Mouse (Mus musculus): ENCODE data around the gene Mon2.

DNA sequence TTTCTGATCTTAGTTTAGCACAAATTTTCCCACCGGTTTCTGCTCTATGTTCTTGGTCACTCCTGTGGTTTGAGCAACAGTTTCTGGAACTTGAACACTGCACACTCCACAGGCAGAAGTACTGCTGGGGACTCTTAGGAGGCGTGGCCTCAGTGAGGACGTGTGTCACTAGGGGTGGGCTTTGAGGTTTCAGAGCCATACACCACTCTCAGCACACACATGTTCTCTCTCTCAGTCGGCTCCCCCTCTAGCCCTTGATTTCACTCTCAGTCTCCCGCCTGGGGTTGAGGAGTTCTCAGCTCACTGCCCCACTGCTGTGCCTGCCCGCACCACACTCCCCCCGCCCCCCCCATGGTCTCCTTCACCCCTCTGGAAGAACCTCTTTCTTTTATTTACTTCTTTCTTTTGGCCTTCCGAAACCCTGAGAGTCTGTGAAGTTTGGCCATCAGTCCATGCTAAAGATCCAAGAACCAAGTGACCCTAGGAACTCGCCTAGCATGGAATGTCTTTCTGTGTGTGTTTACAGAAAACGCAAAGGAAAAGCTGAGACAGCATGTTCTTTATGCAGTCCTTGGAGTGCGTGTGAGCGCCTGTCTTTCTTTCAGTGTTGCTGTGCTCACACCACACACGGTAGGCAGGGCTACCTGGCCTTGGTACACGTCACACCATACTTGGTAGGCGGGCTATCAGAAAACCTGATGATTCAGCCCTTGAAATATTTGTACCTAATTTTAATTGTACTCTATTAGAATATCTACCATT, 71.6 kb downstream of the Mon2 start:
- TF ChIP-seq POLR2A (IDR thresholded peaks at IDR 0.05; ENCODE audit: control insufficient read depth in 1 of 2, insufficient read depth in 1 of 2, low read depth in 1 of 2, low read length in 2 of 2, poor library complexity in 1 of 2) (no peak), CTCF (IDR thresholded peaks at IDR 0.05 in 2 of 3, conservative IDR thresholded peaks at IDR 0.05 in 1 of 3; ENCODE audit: control insufficient read depth in 1 of 3, insufficient read depth in 1 of 3, low read depth in 2 of 3, low read length in 3 of 3, poor library complexity in 1 of 3, severe bottlenecking in 1 of 3) (no peak), ZNF384 (IDR thresholded peaks at IDR 0.05; ENCODE audit: low read depth, low read length) (no peak), TBP (IDR thresholded peaks at IDR 0.05; ENCODE audit: low read depth, low read length) (no peak), BHLHE40 (IDR thresholded peaks at IDR 0.05; ENCODE audit: borderline replicate concordance, low read depth, low read length) (no peak), MYB (IDR thresholded peaks at IDR 0.05; ENCODE audit: low read depth, low read length) (no peak), TAL1 (IDR thresholded peaks at IDR 0.05; ENCODE audit: low read length) (no peak)
